Mouse (Mus musculus) frontal cortex, postnatal 36 days (tissue): ENCODE results near the gene Palm.

Experiments
- DNase-seq, 2 experiments: peaks; one replicate each; pipeline ENCODE4 v3.0.0; 2022; ENCODE audit warnings: low spot score in 2 of 2

Gene Palm

DNA sequence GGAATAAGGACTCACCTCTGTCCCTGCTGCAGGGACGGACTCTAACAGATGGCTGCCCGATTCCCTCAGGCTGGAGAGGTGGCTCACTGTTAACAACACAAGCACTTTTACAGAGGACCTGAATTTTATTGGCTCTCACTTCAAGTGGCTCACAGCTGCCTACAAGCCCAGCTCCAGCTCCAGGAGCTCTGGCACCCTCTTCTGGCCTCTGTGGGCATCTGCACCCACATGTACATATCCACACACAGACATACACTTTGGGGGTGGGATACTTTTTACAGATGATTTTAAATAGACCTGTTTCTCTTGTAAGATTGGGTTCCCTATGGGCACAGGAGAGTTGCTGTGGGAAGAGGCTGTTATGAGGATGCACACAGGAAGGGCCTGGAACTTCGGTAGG lies 21.1 kb upstream of the Palm start:
- no peak for DNase-seq

GRCm38 (mm10) chr10:79773208-79773607 lies 20.2 kb upstream of the Palm start:
- DNase-seq: no peak

GRCm38 (mm10) chr10:79774486-79775279 lies 18.7 kb upstream of the Palm start:
- no peak for DNase-seq

GRCm38 (mm10) chr10:79777103-79777531 lies 16.3 kb upstream of the Palm start, which contains the start of gene Fstl3:
TSS of gene Fstl3 (plus strand) at chr10:79777272.
- DNase-seq: no peak

GRCm38 (mm10) chr10:79778006-79778405 lies 15.4 kb upstream of the Palm start:
- no peak for DNase-seq

GRCm38 (mm10) chr10:79779193-79779592 lies 14.2 kb upstream of the Palm start:
- no peak for DNase-seq

- peak; percentile 94 to 97 for DNase-seq
These were observed 13.3 kb upstream of the Palm start for GRCm38 (mm10) chr10:79779784-79780663.

DNA sequence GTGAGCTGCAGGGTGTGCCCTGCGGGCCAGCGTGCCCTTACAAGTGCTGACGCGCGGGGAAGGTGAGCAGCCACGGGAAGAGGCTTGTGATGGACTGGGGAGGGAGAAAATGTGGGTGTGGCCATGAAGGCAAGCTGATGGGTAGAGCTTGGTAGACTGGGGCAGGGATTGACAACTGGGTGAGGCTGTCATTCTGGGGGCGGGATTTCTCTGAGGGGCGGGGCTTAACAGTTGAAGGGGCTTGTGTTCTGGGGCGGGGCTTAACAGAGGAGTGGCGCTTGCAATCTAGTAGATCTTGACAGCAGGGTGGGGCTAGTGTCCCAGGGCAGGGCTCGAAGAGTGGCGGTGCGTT lies 12.7 kb upstream of the Palm start:
- no peak for DNase-seq

- DNase-seq: no peak
These were observed 12.2 kb upstream of the Palm start for GRCm38 (mm10) chr10:79781139-79781538.

DNA sequence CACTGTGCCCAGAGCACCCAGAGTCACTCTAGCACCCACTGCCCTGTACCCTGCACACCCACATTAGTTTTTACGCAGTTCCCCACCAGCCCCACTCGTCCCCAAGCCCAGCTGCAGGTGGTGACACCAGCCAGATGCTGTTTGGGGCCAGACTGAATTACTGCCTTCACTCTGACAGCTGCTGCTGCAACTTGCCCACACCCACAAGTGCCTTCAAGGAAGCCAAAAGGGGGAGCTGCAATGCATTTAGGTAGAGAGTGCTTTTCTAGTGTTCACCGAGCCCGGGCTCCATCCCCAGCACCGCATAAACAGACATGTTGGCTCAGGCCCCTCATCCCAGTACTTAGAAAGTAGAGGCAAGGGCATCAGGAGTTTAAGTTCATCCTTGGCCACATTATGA lies 11.4 kb upstream of the Palm start:
- DNase-seq: no peak

GRCm38 (mm10) chr10:79783050-79783449 lies 10.3 kb upstream of the Palm start:
- no peak for DNase-seq

GRCm38 (mm10) chr10:79783920-79784800 lies 9.2 kb upstream of the Palm start:
- no peak for DNase-seq

DNA sequence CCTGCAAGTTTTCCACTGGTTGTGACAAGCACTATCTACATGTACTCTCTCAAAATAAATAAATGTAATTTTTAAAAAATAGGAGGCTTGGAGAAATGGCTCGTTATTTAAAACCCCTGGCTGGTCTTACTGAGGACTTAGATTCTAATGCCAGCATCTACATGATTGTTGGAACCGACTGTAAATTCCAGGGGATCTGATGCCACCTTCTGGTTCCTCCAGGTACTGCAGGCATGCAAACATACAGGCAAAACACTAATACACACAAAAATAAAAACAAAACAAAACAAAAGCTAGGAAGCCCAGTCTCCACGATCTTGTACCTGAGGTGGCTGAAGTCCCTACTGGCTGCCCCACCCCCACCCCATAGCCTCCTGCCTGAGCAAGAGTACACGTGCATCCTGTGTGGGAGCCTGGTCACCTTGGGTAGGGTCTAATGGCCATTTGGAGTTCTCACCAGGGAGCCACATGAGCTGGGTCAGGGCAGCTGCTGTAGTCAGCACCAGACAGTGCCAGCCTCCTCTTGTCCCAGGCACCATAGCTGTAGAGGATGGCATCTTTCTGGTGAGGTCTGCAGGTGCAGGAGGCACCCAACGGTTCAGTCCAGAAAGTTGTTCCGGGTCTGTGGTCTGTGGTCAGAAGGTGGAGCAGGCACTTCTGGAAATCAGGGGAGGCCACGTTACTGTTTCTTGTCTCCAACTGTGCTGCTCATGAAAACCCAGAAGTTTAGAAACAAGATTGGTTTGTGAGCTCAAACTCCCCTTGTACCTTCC lies 4.8 kb upstream of the Palm start:
- peak in 1 of 2 experiments; percentile 78 for DNase-seq

DNA sequence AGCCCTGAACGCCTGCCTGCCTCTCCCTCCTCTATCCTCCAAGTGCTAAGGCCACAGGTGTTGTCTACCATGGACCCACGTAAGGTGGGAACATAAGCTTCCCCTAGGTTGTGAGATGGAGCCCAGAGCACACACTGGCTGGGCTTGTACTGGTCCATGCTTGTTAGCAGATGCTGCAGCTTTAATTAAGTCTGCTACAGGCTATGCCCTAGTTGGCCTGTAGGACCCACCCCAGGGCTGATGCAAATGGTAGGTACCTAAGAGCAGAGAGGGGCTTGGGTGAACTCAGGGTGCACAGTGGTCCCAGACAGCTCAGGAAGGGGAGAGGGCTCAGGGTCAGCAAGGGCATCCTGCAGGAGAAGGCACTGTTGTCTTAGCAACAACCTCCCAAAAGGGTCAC lies 3.8 kb upstream of the Palm start:
- DNase-seq: no peak

- DNase-seq: no peak
These were observed 2.5 kb upstream of the Palm start, which contains the start of gene Prss57 for GRCm38 (mm10) chr10:79790861-79791260. TSS of gene Prss57 (minus strand) at chr10:79790961.

DNA sequence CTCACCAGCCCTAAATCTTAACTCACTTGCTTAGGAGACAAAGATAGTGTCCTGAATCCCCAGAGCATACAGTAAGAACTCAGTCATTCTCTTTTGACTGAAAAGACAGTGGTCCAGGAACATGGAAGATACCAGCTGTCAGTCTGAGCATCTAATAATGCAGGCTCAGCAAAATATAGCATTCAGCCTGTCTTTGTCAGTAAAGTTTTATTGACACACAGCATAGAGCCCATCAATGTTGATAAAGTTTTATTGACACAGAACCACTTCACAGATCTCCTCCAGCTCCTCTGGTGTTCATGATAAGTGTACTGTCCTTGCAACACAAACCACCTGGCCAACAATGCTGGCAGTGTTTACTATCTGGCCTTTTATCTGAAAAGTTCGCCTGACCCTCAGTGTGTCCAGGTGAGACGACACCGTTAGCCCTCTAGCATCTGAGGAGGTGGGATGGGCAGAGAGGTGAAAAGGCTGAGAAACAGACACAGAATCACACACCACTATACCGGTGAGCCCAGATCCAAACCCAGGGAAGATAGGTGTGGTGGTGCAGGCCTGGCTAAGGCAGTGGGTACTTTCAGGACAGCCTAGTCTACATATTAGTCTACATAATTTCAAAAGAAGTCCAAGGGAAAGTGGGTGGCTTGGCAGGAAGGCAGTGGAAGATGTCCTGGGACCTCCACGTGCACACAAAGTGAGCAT lies 882 bp upstream of the Palm start:
- DNase-seq: no peak

GRCm38 (mm10) chr10:79793738-79794490 lies 542 bp downstream of the Palm start:
- DNase-seq: peak; percentile 70 to 73

- peak in 1 of 2 experiments; percentile 35 for DNase-seq
These were observed 1.1 kb downstream of the Palm start for GRCm38 (mm10) chr10:79794491-79794931.

DNA sequence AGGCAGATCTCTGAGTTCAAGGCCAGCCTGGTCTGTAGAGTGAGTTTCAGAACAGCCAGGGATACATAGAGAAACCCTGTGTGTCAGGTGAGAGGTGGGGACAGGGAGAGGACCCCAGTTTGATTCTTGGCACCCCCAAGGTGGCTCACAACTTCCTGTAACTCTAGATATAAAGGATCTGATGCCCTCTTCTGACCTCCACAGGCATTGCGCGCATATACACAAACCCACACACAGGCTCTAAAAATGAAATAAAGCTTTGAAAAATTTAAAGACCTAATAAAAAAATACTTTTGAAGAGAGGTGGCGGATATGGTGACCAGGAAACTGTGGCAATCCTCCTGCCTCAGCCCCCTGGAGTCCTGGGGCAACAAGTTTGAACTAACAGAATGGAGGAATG lies 2.5 kb downstream of the Palm start:
- DNase-seq: no peak

GRCm38 (mm10) chr10:79797326-79797725 lies 4.0 kb downstream of the Palm start:
- no peak for DNase-seq
